Mouse (Mus musculus) urinary bladder, postnatal 4 days (tissue): Measurements from ENCODE around the gene Arhgef25.
"Not testable (repeated sequence)": the region's sequence is repeated elsewhere in the genome, so short reads cannot be mapped to it uniquely, and the experiment has no call there.

ENCODE experiments used
- DNase-seq, 2 experiments: peaks; one replicate each; pipeline ENCODE4 v3.0.0; 2021 to 2022; ENCODE audit warnings: low spot score in 2 of 2

The Arhgef25 gene

GRCm38 (mm10) chr10:127138328-127139141, 51.3 kb downstream of the Arhgef25 start:
- no peak for DNase-seq

GRCm38 (mm10) chr10:127137896-127138295, 52.0 kb downstream of the Arhgef25 start:
- DNase-seq: no peak

- DNase-seq: no peak
Observed at GRCm38 (mm10) chr10:127136510-127136909, 53.4 kb downstream of the Arhgef25 start.

GRCm38 (mm10) chr10:127135118-127135836, 54.6 kb downstream of the Arhgef25 start:
- no peak for DNase-seq

- DNase-seq: not testable (repeated sequence)
Observed at GRCm38 (mm10) chr10:127134394-127135035, 55.4 kb downstream of the Arhgef25 start.
